Mouse (Mus musculus) MEL-GATA-1-ER (cell line): ENCODE data around the gene Tpx2.

Experiments
- DNase-seq: peaks from one replicate; pipeline ENCODE4 v3.0.0-alpha.2; 2012; ENCODE audit warnings: low read depth; ENCODE audit errors: extremely low read depth

Gene Tpx2

DNA sequence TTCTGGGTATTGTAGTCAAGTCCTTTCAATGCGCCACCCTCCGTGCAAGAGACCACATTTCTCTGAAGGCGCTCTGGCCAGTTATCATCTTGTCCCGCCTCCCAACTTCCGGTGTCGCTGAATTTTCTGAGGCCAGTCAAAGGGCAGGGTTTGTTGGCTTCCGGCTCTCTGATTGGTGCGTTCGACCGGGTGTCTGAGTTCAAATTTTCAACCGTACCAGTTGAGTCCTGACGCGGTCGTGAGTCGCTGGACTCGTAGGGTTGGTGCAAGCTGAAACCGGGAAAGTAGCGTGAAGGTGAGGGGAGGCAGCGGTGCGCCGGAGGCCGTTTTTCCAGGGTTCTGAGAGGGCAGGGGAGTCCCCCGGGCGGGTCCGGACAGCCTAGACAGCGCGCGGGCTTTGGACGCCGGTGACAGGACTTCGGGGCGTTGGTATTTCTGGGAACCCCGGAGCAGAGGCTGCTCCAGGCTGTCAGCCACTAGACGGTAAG, at the start of gene Tpx2:
TSS of gene Tpx2 (plus strand) at position 150 of the 488 bp plus-strand sequence.
- peak; percentile 99 for DNase-seq

DNA sequence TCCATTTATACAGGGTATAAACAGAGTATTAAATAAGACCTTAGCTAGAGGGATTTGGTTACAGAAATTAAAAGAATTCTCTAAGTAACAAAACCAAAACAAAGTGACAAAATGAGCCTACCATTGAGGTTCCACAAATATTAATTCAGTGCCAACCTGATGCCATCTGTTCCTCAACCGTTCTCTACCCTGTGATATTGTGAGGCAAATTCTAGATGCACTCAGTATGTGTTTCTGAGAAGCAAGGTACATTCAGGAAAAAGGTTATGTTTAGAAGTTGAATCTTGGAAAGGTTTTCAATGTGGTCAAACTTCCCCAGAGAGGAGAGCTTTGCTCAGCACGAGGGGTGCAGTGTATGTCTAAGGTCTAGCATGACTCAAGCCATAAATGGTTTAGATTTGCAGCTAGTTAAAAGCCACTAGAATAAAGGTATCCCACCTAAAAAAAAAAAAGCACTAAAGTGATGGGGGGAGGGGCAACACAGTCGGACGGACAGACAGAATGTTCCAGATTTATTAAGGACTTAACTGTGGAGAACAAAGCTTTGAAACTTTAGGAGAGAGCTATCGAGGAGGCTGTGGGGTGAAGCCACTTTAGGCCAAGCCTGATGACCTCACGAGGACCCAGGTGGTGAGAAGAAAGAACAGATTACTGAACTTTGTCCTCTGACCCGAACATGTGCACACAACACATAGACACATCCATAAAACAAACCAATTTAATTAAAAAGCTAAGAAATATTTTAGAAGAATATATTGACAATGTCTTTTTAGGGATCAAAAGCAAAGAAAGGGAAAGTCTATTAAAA, 47.6 kb upstream of the Tpx2 start:
- no peak for DNase-seq

DNA sequence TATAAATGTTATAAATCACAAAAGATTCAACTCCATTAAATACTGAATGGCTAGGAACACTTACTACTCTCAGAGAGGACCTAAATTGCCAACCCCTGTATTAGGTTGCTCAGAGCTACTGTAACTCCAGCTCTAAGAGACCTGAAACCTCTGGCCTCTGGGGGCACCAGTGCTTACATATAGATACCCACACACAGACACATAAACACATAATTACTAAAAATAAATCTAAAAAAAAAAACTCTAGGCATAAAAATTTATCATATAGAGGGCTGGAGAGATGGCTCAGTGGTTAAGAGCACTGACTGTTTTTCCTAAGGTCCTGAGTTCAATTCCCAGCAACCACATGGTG, 47.0 kb upstream of the Tpx2 start:
- DNase-seq: no peak

DNA sequence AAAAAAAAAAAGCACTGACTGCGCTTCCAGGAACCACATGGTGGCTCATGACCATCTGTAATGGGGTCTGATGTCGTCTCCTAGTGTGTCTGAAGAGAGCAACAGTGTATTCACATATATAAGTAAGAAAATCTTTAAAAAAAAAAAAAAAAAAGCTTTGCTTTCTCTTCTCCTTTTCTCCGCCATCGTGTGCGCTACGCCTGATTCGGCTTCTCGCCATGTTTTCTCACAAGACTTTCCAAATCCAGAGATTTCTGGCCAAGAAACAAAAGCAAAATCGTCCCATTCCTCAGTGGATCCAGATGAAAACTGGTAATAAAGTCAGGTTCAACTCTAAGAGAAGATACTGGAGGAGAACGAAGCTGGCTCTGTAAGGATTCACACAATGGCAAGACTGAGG, 45.5 kb upstream of the Tpx2 start:
- DNase-seq: no peak

DNA sequence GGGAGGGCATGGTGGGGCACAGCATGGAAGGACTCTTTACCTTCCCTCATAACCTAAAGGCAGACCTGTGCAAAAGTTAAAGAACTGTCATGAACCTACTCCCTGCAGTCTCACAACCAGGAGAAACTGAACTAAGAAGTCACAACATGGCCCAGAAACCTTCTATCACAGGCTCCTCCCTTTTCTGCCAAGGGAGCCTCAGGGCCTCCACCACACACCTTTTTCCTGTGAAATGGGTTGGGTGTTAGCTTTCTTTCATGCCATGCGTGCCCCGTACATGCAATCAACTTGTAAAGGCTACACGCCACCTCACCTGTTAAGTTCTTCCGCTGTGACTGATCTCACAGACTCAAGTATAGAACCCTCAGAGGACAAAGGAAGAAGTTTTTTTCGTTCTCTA, 44.7 kb upstream of the Tpx2 start:
- no peak for DNase-seq

DNA sequence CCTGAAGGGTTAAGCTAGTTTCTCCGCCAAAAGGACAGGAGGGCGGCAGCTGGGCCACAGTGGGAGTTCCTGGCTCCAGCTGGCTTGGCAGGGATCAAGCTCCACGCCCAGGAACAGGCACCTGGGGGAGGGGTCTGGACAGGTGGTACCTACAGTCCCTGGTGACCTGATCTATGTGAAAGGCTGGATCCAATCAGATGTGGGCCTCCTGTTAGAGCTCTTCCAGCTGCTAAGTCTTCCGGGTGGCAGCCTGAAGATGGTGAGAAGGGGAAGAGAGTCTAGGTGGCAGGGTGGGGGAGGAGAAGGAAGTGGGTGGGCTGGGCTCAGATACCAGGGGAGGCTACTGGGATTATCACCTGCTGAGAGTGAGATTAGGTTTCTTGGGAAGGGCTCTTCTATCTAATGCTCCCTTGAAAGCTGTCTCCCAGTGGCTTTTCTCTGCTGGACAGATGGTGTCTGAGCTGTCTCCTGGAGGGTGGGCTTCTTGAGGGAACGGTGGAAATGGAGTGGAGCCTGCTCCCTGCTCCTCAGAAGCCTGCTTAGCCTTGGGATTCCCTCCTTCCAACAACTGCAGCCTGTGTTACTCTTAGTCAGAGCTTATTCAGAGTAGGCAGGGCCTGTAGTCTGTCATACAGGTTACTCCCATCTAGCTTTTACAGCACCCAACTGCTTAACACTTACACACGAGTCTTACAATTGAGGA, 43.2 kb upstream of the Tpx2 start:
- DNase-seq: peak; percentile 34

DNA sequence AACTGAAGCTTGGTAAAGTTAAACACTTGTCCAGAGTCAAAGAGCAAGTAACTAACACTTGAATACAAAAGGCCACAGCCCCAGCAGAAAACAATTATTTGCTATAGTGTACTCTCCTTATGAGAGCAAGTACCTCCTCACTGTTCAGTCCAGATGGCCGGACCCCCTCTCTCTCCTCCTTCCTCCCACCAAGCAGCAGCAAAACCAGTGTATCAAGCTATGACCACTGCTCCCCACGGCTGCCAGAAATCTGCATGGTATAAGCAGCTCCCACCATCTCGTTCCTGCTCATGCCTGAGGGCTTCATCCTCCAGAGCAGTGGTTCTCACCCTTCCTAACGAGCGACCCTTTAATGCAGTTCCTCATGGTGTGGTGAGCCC, 42.7 kb upstream of the Tpx2 start:
- DNase-seq: no peak

DNA sequence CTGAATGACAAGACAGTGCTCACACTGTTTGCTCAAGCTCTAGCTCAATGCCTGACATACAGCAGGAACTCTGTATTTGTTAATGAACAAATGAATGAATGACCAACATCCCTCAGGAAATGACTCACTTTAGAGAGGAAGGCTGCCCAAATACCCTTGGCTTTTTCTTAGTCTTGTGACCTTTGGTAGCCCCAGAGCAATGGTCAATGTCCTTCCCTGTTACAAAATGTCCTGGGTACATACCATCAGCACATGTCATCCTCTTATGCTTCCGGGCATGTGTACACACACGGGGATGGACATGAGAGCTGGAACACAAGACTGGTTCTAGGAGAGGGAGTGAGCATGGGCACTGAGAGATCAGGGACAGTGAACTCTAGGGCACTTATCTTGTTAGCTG, 41.7 kb upstream of the Tpx2 start:
- no peak for DNase-seq

DNA sequence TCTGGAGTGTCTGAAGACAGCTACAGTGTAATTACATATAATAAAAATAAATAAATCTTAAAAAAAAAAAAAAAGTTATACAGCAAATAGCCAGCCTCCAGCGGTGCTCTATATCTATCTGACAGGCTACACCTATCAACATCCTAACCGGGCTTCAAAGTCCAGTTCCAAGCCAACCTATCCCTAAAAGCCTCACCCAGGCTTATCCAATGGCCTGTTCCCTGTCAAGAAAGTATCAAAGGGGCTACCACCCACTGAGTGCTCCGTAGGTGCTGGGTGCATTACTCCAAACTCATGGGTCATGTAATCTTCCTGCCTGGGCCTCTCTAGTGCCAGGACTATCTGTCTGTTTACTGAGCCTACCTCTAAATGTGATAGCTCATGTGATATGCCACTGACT, 39.6 kb upstream of the Tpx2 start:
- DNase-seq: no peak

DNA sequence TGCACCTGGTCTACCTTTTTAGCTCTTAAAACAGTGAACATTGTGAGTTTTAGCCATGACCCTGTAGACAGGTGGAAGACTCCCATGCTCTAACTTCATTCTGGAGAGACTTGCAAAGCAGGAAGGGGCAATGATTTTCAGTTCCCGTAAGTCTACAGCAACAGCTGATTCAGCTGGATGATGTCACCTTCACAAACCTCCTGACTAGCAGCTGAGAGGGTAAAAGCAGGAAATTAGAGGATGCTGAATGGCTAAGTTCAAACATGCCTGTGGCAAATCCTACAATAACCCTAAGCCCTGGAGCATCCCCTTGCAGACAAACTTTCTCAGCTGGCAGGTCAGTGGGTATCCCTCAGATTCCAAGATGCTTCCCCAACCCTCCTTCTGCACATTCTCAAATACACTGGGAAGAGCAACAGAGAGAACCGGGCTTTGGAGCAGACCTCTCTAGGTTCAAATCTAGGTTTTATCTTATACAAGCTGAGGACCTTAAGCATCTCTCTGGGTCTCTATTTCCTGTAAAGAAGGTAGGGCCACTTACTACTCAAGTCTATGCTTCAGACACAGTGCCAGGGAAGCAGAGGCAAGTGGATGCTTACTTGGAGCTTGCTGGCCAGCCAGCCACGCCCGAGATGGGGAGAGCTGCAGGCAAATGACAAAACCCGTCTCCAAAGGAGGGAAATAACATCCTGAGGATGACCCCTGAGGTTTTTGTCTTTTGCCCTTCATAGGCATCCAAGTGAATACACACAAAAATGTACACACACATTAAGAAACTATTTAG, 37.4 kb upstream of the Tpx2 start:
- DNase-seq: no peak

DNA sequence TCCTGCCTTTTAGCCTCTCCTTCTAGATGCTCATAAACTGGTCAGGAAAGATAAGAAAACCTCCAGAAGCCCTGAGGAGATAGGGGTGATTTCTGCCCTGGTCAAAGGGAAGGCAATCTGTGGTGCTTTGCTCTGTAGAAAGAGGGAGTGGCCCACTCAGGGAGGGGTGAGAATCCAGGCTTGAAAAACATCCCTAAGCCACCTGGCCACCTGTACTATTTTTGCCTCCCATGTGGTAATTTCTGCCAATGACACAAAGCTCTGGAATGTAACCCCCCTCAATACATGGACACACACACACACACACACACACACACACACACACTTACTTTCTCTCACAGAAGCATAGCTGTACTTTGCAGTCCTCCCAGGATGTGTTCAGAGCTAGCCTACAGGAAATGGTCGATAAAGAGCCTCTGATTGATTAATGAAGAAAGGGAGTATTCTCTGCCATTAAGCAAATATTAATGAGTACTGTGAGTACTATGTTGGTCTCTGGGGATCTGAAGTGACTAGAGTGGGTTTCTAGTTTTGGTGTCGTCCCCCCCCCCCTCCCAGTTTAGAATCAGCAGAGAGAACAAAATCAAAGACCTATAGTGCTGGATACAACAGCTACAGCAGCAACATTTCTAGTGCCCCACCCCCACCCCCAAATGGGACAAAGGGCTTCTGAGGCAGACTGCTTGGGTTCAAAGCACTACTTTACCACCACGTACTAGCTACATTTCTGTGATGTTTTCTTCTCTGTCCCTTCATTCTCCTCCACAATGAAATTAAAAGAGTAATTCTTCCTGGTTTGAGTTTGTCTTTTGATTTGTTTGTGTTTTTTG, 36.2 kb upstream of the Tpx2 start:
- DNase-seq: no peak

DNA sequence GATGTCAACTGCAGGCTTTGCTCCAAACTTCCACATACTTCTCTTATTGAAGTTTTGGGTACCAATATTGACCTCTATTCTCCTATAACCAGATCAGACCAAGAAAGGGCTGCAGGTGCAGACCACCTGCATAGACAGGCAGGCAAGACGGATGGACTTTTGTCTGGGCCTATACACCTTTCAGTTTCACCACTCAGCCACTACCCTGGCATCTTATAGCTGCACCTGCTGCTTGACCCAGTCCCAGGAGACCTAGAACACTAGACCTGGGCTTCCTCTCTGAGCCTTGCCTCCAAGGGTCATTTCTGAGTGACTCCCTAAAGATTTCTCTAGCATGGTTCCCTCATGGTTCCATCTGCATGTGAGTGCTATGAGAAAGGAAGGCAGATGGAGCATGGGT, 34.5 kb upstream of the Tpx2 start:
- DNase-seq: no peak

DNA sequence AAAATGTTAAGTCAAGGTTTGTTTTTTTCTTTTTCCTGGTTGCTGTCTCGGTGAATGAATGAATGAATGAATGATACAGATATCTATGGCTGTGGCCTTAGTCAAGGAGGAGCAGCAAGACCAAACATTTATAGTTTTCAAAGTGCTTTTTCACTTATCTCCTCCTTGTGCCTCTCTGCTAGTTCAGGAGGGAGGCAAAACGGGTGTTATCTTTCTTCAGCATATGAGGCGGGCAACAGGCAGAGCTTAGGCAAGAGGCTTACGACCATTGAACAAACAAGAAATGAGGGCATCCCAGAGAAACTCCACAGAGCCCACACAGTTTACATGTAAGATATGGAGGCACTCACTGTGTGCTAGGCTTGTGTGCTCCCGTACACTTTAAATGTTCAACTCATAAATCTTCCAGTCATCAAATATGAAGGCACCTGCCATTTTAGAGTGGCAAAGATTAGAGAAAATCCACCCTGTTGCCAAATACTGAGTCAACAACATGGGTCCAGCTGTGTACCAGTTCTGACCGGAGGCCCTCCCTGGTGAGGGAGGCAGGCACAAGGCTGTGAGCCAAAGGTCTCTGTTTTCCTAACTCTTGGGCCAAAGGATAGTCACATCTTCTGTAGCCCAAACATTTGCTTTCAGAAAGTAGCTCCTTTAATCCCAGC, 33.4 kb upstream of the Tpx2 start:
- DNase-seq: peak; percentile 81

DNA sequence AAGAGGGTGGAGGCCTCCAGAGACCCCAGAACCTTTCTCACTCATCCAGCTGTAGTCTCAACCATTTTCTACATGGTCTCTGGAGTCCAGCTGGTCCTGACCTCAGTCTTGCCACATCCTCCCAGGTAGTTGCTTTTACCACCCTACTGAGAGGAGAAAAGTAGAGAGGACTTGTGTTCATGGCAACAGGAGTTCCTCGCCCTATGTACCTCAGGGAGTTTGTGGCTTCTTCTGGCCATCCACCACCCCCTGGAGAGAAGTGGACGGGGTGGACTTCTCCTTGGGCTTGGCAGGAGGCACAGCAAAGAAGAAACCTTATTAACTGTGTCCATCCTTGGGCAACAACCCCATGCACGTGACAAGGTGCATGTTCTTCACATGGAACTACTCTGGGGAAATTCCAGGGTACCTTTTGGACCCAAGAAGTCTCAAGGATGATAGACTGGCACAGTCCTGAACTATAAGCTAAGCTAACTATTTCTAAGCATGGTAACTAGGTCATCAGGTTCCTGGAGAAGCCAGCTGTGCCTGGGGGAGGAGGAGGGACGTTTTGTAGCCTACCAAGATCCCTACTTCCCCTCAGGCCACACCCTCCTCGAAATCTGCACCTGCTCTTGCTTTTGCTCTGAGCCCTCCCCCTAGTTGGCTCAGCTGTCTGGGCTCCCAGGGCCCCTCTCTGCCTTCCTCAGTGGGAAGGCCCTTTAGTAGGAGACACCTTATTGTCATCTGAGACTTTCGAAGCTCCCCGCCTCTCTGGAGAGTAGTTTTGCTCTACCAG, 31.7 kb upstream of the Tpx2 start:
- DNase-seq: no peak

DNA sequence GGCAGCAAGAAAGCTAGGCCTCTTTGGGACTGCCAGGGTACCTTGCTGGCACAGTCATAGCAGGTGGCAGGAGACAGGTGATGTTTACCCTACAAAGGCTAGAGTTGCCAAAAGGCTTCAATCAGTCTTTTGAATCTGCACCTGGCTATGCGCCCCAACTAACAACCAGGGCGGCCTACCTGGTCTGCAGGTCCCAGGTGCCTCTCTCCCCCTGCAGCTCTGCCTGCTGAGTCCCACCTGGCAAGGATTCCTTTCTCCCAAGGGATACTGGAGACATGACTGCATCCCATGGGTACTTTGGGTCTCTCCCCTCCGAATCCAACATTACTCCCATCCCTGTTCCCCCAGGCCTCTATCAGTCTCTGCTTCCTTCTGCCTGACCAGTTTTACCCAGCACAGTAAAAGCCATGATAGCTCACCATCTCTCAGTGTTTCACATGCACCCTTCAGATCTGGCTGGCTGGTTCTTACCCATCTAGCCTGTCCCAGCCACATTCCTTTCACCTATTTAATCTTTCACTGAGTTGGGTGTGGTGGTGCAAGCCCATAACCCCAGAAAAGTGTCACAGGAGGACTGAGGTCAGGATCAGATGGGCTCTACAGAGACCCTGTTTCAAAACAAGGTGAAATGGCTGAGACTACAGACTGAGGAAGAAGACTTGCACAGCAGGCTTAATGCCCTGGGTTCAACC, 31.0 kb upstream of the Tpx2 start:
- no peak for DNase-seq

DNA sequence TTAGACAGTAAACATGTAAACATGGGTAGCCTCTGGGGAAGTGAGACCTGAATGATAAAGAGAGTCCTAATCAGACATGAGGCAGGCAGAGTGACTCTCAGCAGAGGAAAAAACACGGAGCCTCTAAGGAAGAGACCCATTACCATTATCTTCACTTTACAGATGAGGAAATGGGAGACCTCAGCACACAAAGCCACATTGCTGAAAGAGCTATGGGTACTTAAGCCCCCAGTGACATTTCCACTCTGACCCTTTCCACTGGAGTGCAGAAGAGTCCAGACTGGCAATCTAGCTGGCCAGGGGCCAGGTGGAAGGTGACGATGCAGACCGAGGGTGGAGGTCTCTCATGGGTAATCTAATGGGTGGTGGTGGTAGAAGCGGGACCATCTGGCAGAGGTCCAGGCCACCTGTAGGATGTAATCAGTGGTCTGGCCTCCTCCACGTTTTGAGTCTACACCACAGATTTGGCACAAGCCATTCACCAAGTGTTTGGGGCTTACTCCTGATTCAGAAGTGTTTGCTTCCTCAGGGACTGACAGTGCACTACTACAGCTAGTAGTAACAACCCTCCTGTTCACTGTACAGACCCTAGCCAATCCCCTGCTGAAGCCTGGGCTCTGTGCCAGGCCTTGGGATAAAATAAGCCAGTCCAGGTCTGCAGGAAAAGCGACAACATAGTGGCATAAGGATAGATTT, 30.0 kb upstream of the Tpx2 start:
- DNase-seq: peak; percentile 83

DNA sequence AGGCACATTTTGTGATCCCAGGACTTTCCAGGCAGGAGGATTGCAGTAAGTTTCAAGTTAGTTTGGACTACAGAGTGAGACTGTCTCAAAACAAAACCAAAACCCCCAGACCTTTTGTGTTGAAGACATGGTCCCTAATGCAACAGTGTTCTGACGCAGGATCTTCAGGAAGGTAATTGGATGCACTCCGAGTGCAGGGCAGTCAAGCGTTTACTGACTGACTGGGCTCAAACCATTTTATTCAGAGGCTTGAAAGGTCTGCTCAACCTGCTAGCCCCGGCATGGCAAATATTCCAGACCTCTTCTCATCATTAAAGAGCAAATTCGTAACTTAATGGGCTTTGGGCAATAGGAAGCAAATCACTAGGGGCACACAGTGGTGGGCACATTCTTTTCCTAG, 29.1 kb upstream of the Tpx2 start:
- DNase-seq: no peak

DNA sequence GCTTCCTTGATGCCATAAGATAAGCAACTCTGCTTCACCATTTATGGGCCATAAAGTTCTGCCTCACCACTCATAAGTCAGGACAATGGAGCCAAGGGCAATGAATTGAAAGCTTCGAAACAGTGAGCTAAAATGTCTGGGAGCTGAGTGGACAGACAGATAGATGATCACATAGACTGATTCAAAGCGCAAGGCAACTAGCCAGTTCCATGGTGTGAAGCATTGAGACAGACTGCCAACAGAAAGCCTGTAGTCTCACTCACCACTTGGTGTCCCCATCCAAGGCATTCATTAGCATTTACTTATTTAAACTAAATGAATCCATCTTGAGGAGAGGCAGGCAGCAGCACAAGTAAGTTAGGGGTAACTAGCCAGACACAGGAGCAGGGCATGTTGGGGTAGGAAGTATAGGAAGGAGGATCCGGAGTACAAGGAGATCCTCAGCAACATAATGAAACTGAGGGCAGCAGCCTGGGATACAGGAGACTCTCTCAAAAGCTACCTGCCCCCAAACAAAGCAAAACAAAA, 28.6 kb upstream of the Tpx2 start:
- DNase-seq: no peak

DNA sequence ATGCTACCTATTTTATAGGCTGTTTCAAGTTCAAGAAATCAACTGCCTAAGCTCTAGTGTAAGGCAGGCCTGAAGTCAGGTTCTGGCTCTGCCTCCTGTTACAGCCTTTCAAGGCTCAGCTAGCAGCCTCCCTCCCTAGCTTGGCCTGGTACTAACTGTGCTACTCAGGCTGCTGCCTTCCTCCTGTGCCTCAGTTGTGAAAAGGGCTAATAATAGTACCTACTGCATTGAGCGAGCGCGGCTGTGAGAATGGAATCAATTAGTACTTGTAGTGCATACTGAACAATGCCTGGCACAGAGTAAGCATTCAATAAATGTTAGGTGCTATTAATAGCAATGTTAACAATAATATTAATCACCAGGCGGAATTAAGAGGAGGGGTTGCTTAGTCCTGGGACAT, 27.8 kb upstream of the Tpx2 start:
- no peak for DNase-seq
